Mouse (Mus musculus): ENCODE results near the gene Slc9a4. TPM values are rescaled to one million over a fixed set of nuclear protein-coding genes. Genes with fewer than 3 reads are reported as not detected.

The Slc9a4 gene
- 0.01 and 0.09 TPM in 2 replicates for polyA plus RNA-seq (2012; rRNA removed)

DNA sequence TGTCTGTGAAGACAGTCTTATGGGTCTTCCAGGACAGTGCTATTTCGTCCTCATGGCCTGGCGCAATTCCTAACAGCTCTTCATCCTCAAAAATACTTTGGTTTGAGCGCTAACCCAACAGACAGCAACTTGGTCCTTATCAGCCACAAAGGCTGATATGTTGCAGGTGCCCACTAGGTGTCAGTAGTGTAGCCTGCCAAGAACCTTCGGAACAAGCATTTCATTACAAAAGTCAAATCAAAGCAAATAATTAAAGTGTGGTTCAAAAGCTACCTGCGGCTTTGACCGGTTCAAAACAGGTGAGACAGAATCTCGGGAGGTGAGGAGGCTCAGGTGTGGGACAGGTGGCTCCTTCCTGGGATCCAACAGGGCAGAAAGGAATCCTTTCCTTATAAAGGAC is at the start of gene Slc9a4:
TSS of gene Slc9a4 (plus strand) at position 298 of the 400 bp plus-strand sequence.

Other genes starting within 250 kb of the Slc9a4 start
- gene Il1rl1, start 150.5 kb upstream of the Slc9a4 start, polyA plus RNA-seq (2012; rRNA removed) = 0.25 and 0.36 TPM in 2 replicates
- 0.10 and 0.11 TPM in 2 replicates for gene Il18r1, start 114.5 kb upstream of the Slc9a4 start, polyA plus RNA-seq (2012; rRNA removed)
- gene Il18rap, start 64.7 kb upstream of the Slc9a4 start, polyA plus RNA-seq (2012; rRNA removed) = 0.15 and 0.21 TPM in 2 replicates
- gene Slc9a2, start 100.5 kb downstream of the Slc9a4 start, polyA plus RNA-seq (2012; rRNA removed) = 0.41 and 0.93 TPM in 2 replicates
- 2.8 and 3.0 TPM in 2 replicates for gene Mfsd9, start 210.6 kb downstream of the Slc9a4 start, polyA plus RNA-seq (2012; rRNA removed)
- gene Tmem182, start 225.5 kb downstream of the Slc9a4 start, polyA plus RNA-seq (2012; rRNA removed) = 0.05 and 0.56 TPM in 2 replicates